Mouse (Mus musculus): Measurements from ENCODE around the gene Ndufa4l2.

Ndufa4l2 gene

DNA sequence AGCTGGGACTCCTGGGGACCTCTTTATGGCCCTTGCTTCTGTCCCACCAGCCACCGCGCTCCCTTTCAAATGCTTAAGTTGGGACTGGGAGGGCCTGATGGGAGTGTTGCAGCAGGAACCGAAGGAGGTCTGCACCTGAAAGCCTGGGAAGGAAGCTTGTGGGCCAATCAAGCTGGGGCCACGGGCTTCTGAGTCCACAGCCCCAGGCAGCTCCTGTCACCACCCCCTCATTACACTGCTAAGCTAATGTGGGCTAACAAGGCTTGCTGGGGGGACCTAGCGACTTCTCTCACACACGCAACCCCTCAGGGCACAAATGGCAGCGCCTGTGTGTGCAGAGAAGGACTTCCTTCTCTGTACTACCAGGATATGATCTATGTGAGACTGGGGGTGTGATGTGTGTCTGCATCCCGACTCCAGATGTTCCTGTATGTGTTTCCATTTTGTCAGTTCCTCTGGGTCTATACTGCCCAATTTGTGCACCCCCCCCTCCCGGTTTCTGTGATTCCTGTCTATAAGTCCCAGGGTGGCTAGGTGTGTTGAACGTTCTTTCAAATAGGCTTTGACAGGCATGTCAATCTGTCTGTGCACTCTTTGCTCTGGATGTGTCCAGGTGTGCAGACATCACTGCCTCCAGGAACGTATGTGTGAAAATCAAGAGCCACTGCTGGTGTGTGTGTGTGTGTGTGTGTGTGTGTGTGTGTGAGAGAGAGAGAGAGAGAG is 3.7 kb upstream of the Ndufa4l2 start:
- no peak for DNase-seq

DNA sequence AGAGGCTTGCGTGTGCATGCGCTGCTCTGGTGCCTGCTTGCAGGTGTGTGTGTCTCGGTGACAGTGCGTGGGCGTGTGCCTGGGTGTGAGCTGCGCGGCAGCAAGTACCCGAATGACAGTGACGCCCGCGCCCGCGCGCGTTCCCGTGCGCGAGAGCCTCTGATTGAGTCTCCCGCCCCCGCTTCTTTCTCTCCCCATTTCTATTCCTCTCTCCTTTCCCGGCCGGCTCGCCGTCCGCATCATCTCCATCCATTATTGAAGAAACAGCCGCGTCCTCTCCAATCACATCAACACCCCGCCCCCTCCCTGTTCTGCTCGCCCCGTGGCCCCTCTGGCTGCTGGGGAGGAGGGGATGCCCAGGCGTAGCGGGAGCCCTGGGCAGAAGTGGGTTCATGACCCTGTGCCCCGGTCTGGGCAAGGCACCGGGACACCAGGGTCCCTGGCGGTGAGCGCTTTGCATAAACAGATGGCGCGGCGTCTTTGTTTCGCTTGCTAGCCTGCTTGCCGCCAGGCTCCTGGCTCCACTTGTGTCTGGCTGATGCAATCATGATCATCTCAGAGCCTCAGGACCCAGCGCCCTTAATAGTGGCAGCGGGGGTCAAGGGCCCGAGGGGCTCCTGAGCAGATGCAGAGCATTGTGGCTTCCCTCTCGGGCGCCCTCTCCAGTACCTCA is 3.0 kb upstream of the Ndufa4l2 start:
- no peak for DNase-seq

DNA sequence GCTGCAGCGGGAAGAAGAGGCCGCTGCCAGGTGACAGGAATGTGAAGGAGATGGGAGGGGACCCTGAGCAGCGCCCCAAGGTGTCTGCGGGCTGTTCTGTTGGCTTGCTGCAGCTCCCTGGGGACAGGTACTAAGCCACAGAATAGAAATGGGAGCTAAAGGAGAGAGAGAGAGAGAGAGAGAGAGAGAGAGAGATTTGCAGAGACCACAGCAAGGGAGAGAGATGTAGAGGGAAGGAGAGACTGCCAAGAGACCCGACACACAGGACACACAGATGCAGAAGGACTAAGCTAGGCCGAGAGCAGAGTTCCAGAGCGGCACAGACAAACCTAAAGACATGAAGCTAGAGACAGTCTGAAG is 2.5 kb upstream of the Ndufa4l2 start:
- DNase-seq = no peak

DNA sequence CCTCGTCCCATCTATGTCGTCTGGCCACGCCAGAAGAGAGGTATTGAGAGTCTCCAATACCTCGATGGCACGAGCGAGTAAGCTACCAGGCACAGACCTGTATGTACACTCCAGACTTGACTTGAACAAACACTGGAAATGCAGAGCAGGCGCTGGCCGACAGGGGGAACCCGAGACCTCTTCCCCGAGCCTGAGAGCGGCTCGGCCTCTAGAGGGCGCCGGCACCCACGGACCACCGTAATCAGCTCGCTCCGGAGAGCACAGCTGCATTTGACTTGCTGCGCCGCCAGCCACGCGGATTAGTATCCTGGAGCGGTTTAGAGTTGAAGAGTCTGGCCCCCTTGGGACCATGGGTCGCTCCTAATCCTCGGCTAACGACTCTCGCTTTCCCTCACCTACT is 2.0 kb upstream of the Ndufa4l2 start:
- DNase-seq = peak; percentile 92 to 95

DNA sequence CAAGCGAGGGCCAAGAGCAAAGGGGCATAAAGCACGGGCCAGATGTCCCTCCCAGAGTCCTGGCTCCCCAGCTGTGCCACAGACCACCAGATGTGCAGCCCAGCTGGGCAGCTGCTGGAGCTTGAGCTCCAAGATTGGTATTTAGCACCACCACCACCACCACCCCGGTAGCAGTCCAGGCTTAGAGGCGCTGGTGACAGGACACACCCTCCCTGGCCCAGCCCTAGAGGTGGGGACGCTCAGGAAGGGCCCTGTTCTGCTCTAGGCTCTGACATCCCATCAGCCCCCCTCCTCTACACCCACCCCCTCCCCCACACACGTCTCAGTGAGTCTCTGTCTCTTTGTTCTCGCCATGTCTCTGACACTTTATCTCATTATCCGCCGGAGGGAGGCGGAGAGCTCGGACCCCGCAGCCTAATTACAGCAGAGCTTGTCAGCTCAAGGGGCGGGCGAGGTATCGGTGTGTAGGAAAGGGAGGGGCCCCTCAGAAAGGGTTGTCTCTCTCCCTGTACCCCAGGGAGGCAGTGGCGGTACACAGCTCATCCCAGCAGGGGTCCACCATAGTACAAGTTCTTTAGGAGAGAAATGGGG is 1.2 kb upstream of the Ndufa4l2 start:
- DNase-seq = no peak

DNA sequence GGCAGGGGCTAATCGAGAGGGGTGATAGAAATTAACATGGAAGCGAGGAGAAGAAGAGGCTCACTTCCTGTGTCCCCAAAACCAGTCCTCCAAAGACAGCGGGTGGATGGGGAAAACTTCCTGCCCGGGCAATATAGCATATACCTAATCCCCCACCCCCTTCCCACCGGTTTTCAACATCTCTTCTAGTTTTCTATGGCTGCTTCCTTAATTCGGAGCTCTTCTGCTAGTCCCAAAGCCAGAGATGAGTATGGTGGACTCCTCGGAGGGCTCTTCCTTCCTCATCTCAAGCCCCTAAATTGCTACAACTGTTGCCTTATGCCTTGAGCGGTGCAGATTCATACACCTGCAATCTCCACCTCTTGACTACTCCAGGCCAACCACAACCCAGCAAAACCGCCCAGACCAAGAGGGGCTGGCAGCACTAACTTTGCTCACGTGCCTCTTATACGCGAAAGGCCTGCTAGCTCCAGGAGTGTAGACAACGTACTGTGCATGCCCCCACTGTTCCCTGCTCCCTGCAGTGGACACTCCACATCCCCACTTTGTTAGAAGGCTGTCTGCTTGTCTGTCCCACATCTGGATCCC is 562 bp upstream of the Ndufa4l2 start:
- DNase-seq = no peak

DNA sequence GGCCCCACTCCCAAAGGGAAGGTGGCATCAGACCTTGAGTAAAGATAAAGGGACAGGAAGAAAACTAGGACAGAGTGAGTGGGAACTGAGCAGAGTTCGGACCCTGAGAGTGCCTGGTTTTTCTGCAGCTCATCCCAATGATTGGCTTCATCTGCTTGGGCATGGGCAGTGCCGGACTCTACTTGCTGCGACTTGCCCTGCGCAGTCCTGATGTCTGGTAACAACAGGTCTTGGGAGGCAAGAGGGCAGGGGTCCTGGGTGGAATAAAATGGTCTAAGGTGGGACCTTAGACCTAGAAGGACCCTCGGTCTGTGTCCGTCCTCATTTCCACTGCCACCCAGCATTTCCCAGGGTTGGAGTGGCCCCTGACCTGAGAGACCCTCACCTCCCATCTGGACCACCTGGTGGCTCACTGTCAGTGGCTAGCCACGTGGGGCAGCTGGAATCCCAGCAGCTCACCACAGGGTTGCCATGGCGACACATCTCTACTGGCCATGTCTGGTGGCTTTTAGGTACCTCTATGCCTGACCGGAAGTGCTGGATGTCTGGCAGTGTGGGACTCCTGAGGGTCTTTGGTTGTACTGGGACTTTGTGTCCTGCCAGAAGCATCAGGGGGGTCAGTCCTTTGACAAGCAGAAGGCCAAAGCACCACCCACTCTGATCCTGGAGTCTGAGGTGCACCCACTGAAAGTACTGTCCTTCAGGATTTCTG is 660 bp downstream of the Ndufa4l2 start:
- DNase-seq = no peak

DNA sequence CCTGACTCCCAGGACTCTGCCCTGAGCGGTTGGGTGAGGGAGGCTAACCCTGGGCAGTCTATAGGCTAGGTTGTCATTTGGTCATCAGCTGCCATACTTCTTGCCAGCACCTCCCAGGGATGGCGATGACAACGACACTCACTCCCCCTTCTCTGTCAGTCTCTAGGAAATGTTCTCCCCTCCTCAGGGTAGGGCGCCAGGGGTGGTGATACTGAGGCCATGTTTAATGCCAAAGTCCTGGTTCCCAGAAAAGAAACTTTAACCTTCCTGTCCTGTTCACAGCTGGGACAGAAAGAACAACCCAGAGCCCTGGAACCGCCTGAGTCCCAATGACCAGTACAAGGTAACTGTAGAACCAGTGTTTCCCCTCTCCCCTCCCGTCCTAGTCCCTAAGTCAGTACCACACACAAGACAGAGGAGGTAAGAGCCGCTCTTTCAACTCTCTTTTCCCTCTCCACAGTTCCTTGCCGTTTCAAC is 1.3 kb downstream of the Ndufa4l2 start:
- no peak for DNase-seq

DNA sequence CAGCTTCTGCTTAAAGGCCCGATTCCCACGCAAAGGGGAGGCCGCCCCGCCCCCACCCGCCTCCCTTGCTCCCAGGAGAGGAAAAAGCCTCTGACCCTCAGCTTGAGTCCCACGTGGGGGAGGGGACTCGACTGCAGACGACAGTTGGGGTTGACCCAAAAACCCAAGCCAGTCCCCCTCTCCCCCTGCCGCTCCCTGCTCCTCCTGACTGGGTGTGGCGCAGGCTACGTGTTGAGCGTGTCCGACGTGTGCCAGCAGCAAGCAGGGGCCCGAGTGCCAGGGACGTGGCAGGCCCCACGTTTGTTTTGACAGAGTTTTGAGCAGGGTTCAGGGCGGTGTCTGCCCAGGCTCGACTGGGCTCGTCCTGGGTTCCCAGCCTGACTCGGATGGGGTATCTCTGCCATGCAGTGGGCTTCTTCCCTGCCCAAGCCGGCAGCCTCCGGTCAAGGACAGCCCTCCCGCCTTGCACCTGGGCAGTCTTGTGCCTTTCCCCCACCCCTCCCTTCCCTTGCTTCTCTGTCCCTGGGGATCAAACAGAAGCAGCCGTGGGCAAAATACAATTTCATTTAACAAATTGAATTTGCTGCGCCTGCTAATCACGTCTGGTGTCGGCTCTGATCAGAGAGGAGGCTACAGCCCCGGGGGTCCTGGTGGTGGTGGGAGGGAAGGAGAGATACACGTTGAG is 2.0 kb downstream of the Ndufa4l2 start:
- peak in 1 of 2 experiments; percentile 66 for DNase-seq

DNA sequence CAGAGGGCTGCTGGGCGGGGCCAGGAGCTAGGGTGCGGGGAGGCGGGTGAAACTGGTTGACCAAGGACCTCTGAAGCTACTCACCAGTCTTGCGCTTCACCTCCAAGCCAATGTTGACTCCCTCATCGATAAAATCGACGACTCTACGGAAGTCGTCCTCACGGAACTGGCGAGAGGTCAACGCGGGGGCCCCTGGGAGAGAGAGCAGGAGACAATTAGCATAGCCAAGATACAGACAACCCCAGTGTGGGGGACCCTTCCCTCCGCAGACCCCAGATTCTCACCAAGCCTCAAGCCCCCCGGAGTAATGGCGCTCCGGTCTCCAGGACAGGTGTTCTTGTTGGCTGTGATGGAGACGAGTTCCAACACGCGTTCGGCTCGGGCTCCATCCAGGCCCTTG is 3.2 kb downstream of the Ndufa4l2 start:
- DNase-seq = no peak

DNA sequence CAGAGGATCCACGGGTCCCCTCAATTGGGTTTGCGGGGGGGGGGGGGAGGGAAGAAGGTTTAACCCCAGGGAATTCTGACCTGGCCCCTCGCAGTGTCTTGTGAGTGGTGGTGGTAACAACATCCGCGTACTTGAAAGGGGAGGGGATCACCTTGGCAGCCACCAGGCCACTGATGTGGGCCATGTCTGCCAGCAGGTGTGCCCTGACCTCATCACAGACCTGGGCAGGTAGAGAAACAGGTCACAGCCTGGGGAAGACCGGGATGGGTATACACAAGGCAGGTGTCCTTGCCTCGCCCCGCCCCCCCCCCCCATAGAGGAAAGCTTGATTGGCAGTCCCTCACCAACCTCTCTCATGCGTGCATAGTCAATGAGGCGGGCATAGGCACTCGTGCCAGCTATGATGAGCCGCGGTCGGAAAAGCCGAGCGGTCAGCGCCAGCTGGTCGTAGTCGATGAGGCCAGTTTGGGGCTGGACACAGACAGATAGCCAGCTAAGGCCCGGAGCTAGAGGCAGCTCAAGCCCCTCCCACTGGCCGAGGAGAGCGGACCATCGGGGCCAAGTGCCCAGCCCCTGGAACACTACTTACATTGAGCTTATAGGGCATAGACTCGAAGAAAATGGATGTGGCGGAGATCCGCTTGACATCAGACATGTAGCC is 4.4 kb downstream of the Ndufa4l2 start:
- DNase-seq = no peak

DNA sequence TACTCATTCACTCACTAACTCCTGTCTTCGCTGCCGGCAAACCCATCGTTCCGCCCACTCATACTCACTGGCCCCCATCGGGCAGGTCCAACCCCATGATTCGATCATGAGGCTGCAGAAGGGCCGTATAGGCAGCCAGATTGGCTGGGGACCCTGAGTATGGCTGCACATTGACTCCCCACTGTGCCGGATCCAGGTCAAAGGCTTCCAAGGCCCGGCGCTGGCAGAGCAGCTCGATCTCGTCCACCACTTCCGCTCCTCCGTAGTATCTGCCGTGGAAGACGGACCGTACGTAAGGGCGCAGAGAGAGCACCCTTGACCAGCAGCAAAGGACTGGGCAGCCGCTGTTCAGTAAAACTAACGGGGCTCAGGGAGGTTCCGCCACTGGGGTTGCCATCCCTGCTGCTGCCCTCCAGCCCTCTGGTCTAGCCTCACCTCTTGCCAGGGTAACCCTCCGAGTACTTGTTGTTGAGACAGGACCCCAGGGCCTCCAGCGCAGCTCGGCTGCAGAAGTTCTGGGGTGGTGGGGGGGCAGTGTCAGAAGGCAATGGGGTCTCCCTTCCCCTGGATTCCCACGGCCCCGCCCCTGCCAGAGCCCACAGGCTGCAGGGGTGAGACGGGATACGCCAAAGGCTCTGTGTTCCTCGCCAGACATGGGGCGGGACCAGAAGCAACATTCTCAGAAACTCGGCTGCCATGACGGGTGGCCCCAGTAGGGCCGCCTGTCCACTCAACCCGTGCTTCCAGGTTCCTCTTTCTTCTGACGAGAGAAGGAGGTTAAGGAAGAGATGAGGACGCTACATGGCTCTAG is 5.3 kb downstream of the Ndufa4l2 start:
- DNase-seq = no peak

DNA sequence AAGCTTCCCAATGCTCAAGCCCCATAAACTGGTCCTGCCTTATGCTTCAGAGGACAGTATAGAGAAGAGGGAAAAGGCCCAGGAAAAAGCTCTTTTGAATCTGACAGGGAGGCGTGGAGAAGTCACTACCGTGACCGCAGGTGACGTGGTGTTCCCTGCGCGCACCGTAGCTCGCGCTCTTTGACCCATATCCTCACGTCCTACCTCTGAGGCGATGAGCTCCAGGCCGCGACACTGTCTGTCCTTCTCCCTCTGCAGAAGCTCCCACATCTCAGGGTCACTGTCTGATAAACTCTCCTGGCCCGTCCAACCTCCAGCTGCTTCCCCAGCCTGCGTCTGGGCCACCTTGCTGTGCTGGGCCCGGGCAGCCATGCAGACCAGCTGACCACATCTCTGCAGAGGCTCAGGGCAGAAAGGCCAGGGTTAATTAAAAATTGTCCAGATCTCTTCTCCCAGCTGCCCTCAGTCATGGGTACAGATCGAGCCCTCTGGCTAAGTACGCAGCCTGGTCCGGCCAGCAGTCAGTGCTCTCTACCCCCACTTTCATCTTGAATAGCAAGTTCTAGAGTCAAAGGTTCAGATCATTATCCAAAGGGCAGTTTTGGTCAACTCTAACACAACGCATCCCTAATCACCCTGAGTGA is 6.1 kb downstream of the Ndufa4l2 start:
- DNase-seq = no peak

DNA sequence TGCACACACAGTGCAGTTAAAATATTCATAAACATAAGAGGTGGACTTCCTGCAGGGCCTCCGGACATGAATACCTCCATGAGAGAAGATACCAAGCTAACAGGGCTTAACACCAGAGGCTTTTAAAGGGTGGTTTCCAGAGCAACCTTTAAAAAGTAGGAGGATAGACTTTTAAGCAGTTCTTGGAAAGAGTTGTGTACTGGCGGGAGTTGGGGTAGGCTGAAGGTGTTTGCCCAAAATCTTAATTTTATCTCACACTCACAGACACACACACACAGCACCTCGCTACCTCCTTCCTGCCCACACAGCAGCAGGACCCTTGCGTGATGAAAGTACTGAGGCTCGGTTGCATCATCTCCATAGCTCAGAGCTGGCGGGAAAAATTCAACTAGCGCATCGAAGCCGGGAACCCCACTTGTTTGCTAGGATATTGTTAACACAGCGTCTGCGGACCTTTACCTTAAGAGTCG is 6.9 kb downstream of the Ndufa4l2 start:
- no peak for DNase-seq

DNA sequence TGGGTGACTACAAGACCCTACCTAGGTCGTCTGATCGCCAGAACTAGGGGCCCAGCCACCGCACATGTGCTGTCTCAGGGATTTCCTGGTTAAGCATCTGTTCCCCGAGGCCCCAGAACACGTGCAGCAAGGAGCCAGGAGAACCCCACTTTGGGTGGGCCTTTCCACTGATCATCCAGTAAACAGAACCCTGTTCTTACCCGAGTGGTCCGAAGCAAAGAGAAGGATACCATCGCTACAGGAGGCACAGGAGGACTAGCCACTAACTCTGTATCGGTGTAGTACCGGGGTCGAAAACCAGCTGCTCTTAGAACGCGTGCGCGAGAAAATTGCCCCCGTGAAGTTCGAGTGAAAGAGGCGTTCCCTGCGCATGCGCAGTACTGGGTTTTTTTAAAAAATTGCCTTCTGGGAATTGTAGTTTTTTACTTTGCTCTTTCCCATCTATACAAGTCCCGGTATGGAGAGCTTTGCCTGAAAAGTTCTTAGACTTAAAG is 7.4 kb downstream of the Ndufa4l2 start, which contains the start of gene Shmt2:
Gene Shmt2 (minus strand): TSS at position 357 of the 494 bp plus-strand sequence.
- peak; percentile 79 to 86 for DNase-seq

DNA sequence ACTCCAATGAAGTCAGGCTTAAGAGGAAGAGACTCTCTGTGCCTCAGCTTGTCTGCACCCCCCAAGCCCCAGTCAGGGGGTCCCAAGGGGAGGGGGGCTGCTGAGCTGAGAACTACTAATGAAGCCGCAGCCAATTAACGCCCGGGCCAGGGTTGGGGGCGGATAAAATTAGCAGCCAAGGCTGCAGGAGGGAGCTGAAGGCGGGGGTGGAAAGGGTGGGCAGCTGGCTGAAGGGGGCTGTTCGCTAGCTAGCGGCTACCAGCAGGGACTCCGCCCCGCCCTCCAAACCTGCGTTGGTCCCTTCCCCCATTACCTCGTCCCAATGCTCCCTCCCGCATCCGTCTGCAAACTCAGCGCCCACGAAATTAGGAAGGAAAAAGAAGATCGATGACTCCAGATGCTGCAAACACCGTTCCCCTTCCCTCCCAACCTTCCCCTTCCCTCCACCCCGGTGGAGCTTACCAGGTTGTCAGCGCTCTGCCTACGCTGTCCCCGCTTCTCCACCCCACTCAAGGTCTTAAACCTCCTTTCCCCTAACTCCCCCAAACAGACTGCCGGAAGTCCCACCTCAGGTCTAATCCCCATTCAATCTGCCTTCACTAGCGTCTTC is 10.0 kb downstream of the Ndufa4l2 start:
- DNase-seq = no peak

DNA sequence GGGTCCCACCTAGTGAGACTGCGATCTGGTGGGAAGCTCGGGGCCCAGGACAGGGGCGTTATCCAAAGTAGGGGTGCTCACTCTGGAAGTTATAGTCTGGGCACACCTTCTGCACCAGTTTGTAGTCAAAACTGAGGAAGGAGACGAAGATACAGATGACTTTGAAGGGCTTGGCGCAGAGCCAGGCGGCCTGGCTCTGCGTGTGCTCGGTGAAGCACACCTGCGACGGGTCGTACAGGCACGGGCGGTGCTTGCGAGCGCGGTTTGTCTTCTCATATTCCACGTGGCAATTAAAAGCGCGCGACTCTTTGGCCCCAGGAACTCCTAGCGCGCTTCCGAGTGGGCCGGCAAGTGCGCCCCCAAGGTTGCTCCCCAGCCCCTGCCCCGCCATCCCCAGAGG is 11.3 kb downstream of the Ndufa4l2 start:
- no peak for DNase-seq

DNA sequence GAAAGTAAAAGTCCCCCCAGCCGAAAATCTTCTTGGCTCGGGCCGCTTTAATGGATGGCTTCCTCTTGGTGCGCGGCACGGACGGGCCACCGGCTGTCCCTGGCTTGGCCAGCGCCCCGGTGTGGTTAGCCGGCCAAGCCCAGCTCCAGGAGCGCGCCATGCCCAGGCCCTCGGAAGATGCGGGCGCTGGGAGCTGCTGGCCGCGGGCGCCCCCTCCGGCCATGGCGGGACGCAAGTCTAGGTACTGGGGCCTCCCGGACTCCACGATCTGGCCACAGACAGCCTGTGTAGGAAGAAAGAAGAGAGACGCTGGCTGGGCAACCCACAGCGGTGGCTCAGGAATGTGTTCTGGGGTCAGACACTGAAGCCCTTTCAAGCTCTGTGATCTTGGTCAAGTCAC is 11.9 kb downstream of the Ndufa4l2 start:
- DNase-seq = peak; percentile 77 to 80

DNA sequence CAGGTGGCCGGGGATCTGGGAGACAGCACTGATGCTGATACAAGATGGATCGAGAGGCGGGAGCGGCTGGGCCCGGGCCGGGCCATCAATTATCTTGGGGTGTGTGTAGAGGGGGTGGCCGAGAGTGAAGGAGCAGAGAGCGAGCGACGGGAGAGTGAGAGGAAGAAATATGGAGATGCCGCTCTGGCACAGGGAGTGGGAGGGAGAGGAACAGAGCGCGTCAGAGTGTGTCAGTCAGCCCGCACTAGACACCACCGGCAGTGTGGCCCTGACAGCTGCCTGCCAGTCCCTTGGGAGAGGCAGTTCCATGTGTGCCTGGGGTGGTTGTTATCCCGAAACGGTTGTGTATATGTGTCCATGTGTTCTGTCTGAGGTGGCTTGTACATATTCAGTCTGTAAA is 12.7 kb downstream of the Ndufa4l2 start:
- no peak for DNase-seq

DNA sequence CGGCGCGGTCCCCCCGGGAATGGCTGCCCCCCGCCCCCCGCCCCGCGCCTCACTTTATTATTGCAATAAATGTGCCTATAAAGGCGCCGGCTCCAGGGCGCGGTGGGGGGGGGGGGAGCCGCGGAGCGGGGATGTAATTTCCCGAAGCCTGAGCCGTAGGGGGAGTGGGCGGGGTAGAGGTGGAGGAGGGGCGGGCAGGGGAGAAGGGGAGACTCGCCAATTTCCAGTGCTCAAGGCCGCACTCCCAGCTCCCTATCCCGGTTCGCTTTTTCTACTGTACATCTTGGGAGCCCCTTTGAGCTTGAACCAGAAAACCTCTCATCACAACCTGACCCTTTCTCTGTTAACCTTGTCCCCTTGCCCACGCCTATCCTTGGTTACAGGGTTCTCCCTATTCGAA is 16.2 kb downstream of the Ndufa4l2 start:
- DNase-seq = no peak

Measured in lung, postnatal 4 days (tissue).